Mouse (Mus musculus) spleen, postnatal 36 days (tissue): ENCODE data around the gene Paqr4.
"Not testable (repeated sequence)": the region's sequence is repeated elsewhere in the genome, so short reads cannot be mapped to it uniquely, and the experiment has no call there.

Source experiments
- DNase-seq, 2 experiments: peaks; one replicate each; pipeline ENCODE4 v3.0.0; 2022; ENCODE audit warnings: low spot score in 2 of 2, mixed read lengths in 1 of 2

Paqr4 gene

DNA sequence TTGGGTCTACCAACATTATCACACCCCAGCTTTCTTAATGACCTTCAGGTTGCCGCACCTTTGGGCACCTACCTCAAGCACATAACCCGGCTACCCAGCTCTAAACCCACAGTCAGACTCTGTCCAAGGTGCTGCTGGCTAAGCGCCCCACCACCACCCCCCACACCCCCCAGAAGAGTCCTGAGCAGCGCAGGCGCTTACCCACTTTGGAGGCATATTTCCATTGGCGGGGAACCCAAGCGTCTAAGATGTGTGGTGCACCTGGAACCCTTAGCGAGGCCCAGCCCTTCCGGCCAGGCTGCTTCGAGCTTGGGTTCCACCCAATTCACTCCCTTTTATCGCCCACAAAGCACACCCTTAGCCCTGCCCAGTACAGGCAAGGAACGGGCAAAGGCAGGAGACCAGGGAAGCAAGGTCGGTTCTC is at the start of gene Paqr4:
Gene Paqr4 (minus strand): TSS at position 270 of the 424 bp plus-strand sequence.
- peak; percentile 44 to 63 for DNase-seq

DNA sequence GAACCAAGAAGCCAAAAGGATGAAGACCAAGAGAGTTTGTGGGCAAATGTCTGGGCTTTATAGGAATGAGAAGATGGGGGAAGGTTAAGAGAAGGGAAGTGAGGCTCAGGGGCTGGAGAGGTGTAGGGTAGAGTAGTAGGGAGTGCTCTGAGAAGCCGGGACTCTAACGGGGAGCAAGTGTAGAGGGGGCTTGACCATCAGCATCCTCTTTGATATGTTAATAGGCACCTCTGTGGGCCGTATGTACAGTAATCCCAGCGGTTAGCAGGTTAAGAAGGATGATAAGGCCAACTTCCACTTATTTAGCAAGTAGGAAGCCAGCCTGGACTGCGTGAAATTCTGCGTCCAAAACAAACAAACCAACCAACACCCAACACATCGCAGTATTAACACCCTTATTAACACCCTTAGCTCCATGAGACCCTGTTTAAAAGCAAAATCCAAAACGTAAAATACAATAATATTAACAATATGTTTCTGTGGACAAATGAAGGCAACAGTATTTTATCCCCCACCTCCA is 49.1 kb upstream of the Paqr4 start:
- no peak for DNase-seq

DNA sequence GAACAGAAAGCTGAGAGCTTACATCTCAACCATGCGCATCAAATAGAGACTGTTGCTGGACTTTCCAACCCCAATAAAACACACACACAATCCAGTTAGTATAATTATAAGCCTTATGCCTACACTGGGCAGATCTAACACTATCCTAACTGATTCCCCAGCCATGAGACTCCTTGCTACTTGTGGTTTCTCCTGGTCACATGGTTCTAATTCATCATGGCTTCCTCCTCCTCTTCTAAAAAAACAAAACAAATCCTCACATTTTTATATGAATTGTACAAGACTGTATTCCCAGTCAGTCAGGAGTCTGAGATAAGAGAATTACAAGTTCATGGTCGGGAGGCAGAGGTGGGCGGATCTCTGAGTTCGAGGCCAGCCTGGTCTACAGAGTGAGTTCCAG is 48.3 kb upstream of the Paqr4 start:
- no peak for DNase-seq

DNA sequence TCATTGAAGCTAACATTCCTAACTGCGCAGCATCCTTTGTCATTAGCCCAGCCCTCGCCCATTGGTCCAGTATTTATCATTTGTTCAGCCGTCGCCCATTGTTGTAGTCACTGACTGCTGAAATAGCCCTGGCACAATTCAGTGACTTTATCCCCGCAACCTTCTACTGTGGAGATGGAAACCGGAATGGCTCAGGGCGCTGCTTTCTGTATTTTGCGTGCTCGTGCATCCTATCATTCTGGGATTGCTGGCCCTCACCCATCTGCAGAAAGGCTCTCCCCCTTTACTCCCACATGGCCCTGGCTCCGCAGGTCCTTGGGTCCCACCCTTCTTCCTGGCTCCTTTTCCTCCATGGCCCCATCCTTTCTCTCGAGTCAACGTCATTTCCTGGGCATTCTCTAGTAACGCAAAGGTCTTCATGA is 45.9 kb upstream of the Paqr4 start:
- DNase-seq = no peak

DNA sequence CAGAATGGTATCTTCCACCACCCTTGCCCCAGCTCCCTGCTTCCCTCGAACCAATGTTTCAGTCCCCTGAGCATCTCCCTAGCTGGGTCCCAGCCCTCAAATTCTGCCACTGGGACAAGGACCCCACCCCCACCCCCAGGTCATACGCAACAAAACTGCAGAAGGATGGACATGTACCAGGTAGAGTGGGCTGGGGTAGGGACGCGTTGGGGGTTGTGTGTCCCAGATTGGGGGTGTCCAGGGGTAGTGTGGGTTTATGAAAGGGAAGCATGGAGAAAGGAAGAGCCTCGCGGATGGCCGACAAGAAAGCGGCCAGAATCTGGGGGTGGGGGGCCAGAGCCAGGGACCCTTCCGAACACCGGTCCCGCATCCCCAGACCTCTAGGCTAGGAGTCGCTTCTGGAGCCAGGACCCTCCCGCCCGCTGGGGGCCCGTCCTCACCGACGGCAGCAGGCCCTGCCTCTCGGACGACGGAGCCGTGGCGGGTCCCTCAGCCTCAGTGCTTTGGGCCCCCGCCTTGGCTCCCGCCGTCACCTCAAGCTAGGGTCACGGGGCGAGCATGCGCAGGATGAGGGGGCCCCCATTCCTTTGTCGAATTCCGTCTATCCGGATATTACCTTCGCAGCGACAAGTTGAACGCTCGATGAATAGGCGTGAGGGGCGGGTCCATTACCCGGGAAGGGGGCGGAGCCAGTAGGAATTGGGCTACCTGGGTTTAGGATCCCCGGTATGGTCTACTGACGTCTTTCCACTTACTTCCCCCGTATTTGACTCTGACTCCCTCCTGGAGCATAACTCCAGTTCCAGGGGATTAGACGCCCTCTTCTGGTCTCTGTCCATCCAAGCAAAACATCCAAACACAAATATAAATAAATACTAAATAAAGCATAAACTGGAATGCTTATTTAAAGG is 45.1 kb upstream of the Paqr4 start, which contains the start of gene Flywch2:
Gene Flywch2 (minus strand): TSS at position 521 of the 911 bp plus-strand sequence.
- DNase-seq = peak; percentile 44 to 61

DNA sequence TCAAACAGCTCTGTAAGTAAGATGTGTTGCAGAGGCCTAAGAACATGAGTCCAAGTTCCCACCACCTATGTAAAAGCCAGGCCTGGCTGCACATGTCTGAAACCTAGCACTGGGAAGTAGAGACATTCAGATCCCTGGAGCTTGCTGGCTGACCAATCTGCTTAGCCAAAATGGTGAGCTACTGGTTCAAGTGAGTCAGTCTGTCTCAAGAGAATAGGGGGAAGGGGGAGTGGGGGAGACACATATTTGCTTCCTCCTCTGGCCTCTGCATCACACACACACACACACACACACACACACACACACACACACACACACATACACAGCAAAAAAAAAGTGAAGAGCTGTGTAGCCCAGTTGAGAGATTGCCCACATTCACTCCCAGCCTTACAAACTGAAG is 42.7 kb upstream of the Paqr4 start:
- no peak for DNase-seq

DNA sequence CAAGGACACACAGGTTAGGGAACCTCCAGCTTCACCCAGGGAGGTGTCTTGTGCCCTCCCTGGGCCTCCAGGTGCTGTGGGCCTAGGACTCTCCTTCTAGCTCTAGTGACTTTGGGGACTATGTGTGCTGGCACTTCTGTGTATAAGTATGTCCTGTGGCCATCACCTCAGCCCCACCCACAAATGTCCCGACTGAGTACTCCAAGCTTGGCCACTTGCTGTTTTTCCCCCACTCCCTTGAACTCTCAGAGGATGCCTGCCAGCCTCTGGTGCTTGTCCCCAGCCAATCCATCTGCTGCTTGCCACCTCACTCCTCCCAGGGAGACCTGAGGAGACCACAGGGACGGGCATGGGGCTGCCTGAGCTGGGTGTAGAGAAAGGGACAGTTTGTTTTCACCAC is 37.8 kb upstream of the Paqr4 start:
- no peak for DNase-seq

DNA sequence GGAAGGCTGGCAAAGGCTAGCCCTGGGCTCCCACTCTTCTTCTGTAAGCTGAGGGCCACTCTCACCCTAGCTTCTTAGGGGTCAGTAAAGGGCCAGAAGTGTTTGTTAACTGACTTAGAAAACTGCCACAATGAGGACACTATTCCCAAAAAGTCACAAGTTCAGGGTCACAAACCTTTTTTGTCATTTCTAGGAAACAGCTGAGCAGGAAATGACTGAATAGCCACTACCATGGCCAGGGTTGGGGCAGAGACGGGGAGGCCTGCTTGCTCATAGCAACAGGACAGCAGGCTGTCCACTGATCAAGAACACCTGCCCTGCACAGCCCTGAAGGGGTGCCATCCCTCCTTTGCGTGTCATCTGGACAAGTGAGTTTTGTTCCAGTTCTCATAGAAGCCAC is 36.5 kb upstream of the Paqr4 start:
- DNase-seq = no peak

DNA sequence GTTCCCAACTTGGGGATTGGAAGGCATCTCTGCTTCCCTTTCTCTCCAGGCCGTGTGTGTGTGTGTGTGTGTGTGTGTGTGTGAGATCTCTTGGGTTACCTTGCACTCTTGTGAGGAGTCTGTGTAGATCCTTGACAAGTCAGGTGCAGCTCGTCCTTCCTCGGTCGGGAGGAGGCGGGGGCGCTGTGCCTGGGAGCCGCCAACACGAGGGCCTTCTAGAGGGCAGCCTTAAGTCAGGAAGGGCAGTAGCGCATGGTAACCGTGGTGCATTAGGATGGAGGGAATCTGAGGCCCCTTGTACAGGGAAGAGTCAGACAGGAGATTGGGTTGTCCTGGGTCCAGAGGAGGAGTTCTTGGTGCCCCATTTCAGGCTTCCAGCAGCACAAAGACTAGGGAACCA is 35.5 kb upstream of the Paqr4 start:
- DNase-seq = no peak

DNA sequence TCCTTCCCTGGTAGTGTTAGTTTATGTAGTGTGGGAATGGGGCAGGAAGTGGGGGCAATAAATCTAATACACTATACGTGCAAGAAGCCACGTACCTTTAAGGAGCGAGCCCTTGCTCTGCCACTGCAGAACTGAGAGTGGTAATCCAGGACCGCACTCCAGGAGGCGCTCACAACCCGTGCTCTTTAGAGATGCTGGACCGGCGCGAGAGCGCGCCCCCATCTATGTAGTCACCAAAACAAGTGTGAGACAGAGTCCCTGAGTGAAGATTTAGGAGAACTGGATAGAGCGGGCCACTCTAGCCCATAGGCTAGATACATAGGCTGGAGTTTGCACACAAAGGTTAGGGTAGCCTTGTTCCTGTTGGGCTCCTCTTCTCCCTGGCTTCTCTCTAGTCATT is 33.4 kb upstream of the Paqr4 start:
- peak; percentile 84 to 87 for DNase-seq

DNA sequence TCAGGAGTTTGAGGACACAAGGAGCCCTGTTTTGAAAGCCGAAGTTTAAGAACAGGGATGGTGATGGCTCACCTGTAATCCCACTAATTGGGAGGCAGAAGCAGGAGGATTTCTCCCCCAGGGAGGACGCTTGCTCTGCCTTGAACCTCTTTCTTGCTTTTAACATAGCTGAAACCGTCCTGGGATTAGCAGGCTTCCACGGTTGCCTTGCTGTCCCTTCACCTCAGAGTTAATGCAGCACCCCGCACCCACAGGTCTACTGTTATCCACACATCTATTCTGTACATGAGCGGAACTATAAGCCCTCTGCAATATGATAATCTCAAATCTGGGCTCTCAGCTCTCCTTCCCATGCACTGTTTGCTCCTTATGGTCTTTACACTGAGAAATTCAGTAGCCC is 33.0 kb upstream of the Paqr4 start:
- no peak for DNase-seq

DNA sequence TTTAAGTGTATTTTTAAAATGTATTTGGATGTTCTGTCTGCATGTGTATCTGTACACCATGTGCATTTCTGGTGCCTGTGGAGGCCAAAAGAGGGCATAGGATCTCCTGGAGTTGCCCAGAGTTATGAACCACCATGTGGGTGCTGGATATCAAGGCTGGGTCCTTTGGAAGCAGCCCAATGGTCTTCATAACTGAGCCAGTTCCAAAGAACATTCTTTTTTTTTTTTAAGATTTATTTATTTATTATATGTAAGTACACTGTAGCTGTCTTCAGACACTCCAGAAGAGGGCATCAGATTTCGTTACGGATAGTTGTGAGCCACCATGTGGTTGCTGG is 31.5 kb upstream of the Paqr4 start:
- DNase-seq = not testable (repeated sequence)

DNA sequence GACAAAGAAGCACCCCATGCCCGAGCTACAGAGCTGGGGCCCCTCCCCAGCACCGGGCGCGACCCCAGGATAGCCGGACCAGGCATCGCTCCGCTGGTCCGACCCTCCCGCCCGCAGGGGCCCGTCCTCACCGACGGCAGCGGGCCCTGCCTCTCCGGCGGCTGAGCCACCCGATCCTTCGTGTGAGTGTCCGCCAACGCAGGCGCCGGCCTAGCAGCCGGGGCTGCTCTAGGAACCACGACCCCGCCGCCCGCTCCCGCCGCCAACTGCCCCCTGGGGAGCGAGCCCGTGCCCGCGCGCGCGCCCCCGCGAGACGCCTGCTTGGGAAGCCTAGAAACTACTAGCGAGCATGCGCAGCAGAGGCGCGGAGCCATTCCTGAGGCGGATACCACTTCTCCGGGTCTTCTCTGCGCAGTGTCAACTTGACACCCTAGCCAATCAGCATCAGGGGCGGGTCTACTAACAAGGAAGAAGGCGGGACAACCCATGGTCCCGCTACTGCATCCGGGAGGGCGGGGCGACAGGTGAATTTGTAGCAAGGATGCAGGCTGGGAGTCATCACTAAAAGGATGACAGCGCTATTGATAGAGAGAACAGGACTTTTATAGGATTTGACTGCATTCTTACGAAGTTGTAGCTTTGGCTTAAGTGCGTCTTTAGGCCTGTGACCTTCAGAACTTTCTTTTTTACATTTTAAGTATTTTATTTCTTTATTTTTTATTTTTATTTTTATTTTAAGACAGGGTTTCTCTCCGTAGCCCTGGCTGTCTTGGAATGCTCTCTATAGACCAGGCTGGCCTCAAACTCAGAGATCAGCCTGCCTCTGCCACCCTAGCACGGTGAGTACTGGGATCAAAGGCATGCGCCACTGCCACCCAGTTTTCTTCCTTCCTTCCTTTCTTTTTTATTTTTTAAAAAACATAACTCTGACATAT is 30.9 kb upstream of the Paqr4 start, which contains the start of gene Flywch1:
Gene Flywch1 (minus strand): TSS at position 319 of the 935 bp plus-strand sequence.
- peak; percentile 98 for DNase-seq

DNA sequence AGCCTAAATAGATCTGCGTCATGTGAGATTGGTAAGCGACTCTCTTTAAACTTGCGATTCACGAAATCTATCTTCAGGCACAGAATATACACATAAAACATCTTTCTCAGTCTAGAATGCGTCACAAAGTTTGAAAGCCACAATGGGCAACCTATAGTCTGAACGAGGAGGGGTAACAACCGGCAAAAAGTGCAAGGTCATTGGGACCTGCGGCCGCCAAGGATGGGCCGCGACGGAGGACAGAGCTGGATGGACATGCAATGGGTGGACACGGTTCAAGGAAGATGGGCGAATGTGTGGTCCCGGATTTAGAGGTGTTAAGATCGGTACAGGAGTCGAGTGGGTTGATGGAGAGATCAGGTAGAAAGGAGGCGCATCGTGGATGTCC is 30.2 kb upstream of the Paqr4 start:
- DNase-seq = no peak

DNA sequence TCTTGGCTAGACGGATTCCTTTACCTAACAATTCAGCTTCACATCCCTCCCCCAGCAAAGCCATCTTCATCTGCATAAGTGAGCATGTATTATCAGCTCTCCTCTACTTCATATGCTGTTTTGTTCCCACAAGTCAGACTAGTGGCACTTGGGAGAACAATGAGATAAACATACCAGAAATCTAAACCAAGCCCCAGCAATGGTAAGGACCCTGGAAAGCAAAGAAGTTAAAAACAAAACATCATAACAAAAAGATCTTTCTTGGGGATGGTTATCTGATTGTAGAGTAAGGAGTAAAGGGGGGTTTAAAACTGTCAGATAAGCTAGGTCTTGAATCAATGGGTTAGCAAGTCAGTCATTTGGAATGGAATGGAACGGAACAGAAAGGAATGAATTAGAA is 29.8 kb upstream of the Paqr4 start:
- DNase-seq = no peak

DNA sequence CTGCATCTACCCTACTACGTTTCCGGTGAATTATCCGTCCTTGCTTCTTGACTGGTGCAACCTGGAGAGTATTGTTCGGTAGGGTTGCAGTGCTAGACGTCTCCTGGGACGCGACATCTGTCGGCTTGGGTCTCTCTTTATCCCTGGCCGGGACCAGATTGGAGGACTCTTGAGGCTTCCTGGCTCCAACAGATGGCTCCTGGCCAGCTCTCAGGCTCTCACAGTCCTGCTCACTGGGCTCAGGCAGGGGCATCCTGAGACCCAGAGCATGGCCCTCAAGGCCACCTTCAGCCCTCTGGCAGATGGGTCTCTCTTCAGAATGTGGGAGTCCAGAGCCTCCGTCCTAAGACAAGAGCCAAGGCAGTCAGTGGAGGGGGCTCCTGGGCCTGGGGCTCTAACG is 22.3 kb upstream of the Paqr4 start:
- DNase-seq = no peak

DNA sequence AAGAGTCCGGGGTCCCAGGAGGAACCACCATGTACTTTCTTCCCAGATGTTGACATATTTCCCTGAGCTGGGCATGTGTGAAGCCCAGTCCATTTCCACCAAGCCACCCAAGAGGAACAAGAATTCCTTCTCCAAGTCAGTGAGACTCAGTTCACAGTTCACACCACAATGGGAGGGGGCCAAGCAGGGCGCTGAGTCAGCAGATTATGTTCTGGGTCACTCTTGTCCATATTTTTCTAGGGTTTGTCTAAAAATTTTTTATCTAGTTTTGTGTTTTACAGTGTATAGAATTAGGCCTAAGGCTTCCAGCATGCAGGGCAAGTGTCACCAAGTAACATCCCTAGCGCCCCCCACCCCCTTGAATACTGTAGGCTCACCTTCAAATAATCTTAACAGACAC is 20.5 kb upstream of the Paqr4 start:
- no peak for DNase-seq

DNA sequence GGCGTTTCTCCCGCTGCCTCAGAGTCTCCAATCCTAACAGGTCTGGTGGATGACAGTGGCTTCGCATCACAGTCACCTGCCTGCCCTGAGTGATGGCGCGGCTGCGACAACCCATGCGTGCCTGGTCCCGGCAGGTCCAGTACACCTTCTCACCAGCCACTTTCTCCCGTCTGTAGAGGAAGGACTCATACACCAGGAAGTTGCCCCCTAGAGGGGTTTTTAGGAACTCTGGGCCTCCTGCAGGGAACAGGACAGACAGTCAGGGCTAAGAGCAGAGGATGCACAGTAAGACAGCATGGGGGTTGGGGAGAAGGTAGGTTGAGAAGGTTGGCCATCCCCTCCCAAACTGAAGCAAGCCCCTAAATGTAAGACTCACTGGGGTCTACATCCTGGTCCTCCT is 19.6 kb upstream of the Paqr4 start:
- no peak for DNase-seq

DNA sequence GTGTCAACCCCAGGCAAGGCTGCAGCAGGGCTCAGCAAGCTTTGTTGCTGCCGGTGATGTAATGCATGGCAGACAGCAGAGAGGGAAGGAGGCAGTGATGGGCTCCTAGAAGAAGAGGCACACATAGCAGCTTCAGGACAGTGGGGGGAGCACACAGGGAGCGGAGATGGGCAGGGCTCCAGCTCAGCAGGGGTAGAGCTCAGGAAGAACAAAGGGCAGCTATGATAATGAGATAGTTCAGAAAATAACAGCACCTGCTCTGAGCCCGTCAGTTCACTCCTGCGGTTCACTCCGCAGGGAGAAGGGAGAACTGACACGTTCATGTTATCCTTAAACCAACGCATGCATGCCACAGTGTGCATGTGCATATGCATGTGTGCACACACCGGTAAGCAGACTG is 18.1 kb upstream of the Paqr4 start:
- no peak for DNase-seq

DNA sequence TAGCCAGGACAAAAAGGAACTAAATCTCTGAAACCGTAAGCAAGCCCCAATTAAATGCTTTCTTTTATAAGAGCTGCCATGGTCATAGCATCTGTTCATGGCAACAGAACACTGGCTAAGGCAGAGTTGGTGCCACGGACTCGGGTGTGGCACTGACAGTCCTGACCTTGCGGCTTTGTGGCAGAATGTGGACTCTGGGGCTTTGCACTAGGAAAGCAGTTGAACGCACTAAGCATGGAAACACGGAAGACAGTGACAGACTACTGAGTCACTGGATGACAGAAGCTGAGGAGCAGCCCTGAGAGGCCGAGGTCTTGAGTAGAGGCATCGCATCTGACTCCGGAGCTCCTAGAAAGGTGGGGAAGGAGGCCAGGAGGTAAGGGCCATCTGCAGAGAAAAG is 16.9 kb upstream of the Paqr4 start:
- DNase-seq = no peak

DNA sequence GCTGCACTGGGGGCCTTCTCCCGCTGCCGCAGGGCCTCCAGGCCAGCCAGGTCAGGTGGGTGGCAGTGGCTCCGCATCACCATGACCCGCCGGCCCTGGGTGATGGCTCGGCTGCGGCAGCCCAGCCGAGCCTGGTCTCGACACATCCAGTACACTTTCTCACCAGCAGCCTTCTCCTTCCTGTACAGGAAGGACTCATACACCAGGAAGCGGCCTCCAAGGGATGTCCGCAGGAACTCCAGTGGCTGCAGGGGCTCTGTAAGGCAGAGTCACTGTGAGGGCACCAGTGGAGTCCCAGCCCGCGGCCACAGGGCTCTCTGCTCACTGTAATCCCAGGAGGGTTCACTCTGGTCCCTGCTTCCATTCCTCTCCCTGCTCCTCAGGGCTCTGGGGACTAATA is 15.0 kb upstream of the Paqr4 start:
- no peak for DNase-seq
